Mouse (Mus musculus): ENCODE data around the gene Olfr577.

- no peak for TF ChIP-seq CTCF (conservative IDR thresholded peaks at IDR 0.05; ENCODE audit: low read length)
- TF ChIP-seq POU5F1 (IDR thresholded peaks at IDR 0.05; ENCODE audit: borderline replicate concordance, low read length), result no peak
- TF ChIP-seq NANOG (IDR thresholded peaks at IDR 0.05; ENCODE audit: borderline replicate concordance, low read length), result no peak
Observed at GRCm38 (mm10) chr7:102927105-102927504, 48.6 kb downstream of the Olfr577 start.

All from E14TG2a.4 (cell line).